Mouse (Mus musculus) embryonic facial prominence, embryonic 11.5 days (tissue): ENCODE measurements at regions not wholly inside any gene's neighbourhood (a gene's known extent, or its start where the extent isn't known, plus 50 kb on each side); places are given as distances from the start of the nearest gene placed in this dataset.
"Not testable (repeated sequence)": the region's sequence is repeated elsewhere in the genome, so short reads cannot be mapped to it uniquely, and the experiment has no call there.

Source experiments
- ATAC-seq: fragments of 200-750 bp; cut with Nextera tagmentation; replicated peaks from 2 replicates; pipeline ENCODE4 v1.8.0; 2017; ENCODE audit warnings: low read depth; ENCODE audit not compliant: insufficient number of reproducible peaks, low FRiP score, low TSS enrichment
- DNase-seq: peaks from one replicate; pipeline ENCODE4 v3.0.0-alpha.2; 2015; ENCODE audit warnings: low spot score
- H3K27ac ChIP-seq: fragments of 300-500 bp; sonication (generic); replicated peaks from 2 replicates; pipeline ENCODE4 v1.5.1; 2014; ENCODE audit warnings: mild to moderate bottlenecking, low read depth, low read length, control low read depth
- H3K27me3 ChIP-seq: fragments of 300-500 bp; sonication (generic); 2 replicates; pipeline ENCODE4 v1.6.1; 2014; ENCODE audit warnings: mild to moderate bottlenecking, low read length, moderate library complexity, mixed read lengths; ENCODE audit not compliant: control insufficient read depth, insufficient read depth
- H3K36me3 ChIP-seq: fragments of 300-500 bp; sonication (generic); replicated peaks from 2 replicates; pipeline ENCODE4 v1.6.1; 2014; ENCODE audit warnings: low read depth, mild to moderate bottlenecking, low read length, moderate library complexity, mixed read lengths; ENCODE audit not compliant: control insufficient read depth, insufficient read depth
- H3K4me1 ChIP-seq: fragments of 300-500 bp; sonication (generic); 2 replicates; pipeline ENCODE4 v1.6.1; 2014; ENCODE audit warnings: low read length, mixed read lengths; ENCODE audit not compliant: control insufficient read depth, insufficient read depth
- H3K4me2 ChIP-seq: fragments of 300-500 bp; sonication (generic); 2 replicates; pipeline ENCODE4 v1.6.1; 2014; ENCODE audit warnings: low read depth, mild to moderate bottlenecking, control low read depth, low read length, moderate library complexity
- H3K4me3 ChIP-seq: fragments of 300-500 bp; sonication (generic); 2 replicates; pipeline ENCODE4 v1.5.1; 2014; ENCODE audit warnings: low read depth, low read length, control low read depth
- H3K9ac ChIP-seq: fragments of 300-500 bp; sonication (generic); replicated peaks from 2 replicates; pipeline ENCODE4 v1.6.1; 2014; ENCODE audit warnings: mild to moderate bottlenecking, control low read depth, low read length
- H3K9me3 ChIP-seq: fragments of 300-500 bp; sonication (generic); replicated peaks from 2 replicates; pipeline ENCODE4 v1.6.1; 2016; ENCODE audit warnings: mild to moderate bottlenecking, low read length, inconsistent platforms, mixed read lengths; ENCODE audit not compliant: control insufficient read depth
- WGBS: fragments of 180-500 bp; shearing (Covaris S2); extraction: QIAGEN DNeasy Blood & Tissue Kit; methylation state at CpG from one replicate; pipeline ENCODE4 v1.1.7; 2014; 5-methylcytosine and 5-hydroxymethylcytosine counted together

DNA sequence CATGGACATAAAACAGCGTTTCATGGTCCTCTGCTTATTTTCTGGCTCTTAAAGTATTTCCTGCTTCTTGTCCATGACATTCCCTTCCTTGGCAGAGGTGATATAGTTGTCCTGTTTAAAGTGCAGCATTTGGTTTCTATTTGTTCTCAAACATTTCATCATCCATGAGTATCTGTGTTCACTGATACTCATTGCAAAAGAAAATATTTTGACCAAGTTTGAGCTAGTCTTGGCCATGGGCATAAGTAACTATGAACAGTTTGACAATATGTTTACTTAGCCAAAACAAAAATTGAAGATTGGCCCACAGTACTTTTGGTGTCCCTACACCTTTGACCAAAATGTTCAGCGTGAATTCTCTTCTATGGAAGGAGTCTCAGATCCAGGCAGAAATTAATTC lies 58.7 kb upstream of the 2310057J18Rik start:
- H3K27me3 ChIP-seq, ATAC-seq, H3K4me3 ChIP-seq, H3K36me3 ChIP-seq, H3K4me1 ChIP-seq, H3K27ac ChIP-seq, H3K9ac ChIP-seq, DNase-seq, H3K4me2 ChIP-seq, H3K9me3 ChIP-seq: not testable (repeated sequence)
- WGBS, result 82% methylated on average over 2 of the region's 2 CpGs

- H3K27ac ChIP-seq, result no peak overlapping the region
- H3K36me3 ChIP-seq, result no peaks in the 10 kb centered on the region
- H3K4me3 ChIP-seq, result no peak overlapping the region
- no peaks in the 10 kb centered on the region for H3K9me3 ChIP-seq
- 26% methylated on average over 1 of the region's 1 CpGs for WGBS
- H3K4me1 ChIP-seq, result no peaks in the 10 kb centered on the region
- H3K4me2 ChIP-seq, result no peak overlapping the region
- H3K9ac ChIP-seq, result no peak overlapping the region
- DNase-seq, result peak; percentile 36
- no peaks in the 10 kb centered on the region for H3K27me3 ChIP-seq
- no peak for ATAC-seq
These were observed 55.8 kb upstream of the Soga3 start for GRCm38 (mm10) chr10:29087823-29088222.
